8 mouse cellular contexts compared by ENCODE assay signal in genomic region chrX:13346696-13347026, GRCm38 (mm10).
DNase-seq lines count a peak whose midpoint lies in the region.

No protein-coding gene starts in this region.

- H3K4me1 ChIP-seq in limb, embryonic 10.5 days: peaks cover 30% of the 10 kb centered on the region
- peaks cover 36% of the 10 kb centered on the region for H3K4me1 ChIP-seq in midbrain, embryonic 10.5 days

- no peaks in the 10 kb centered on the region for H3K36me3 ChIP-seq in limb, embryonic 10.5 days
- H3K36me3 ChIP-seq in midbrain, embryonic 10.5 days: no peaks in the 10 kb centered on the region

- 9% methylated on average over 5 of the region's 5 CpGs for WGBS in limb, embryonic 10.5 days
- WGBS in midbrain, embryonic 10.5 days: 5% methylated on average over 5 of the region's 5 CpGs

- peak; percentile 3 to 29 for DNase-seq in adrenal gland, postnatal 36 days
- DNase-seq in adrenal gland, adult 8-10 months: no peak
- DNase-seq in ovary, postnatal 10 days (ENCODE audit: low spot score): peak; percentile 7
- no peak for DNase-seq in ovary, postnatal 36 days (ENCODE audit: low spot score)
- DNase-seq in frontal cortex, postnatal 14 days (ENCODE audit: low spot score in 2 of 2): peak; percentile 7 to 13
- no peak for DNase-seq in limb, embryonic 10.5 days (ENCODE audit: low spot score)
- DNase-seq in midbrain, embryonic 10.5 days (ENCODE audit: low spot score): no peak
- peak; percentile 69 for DNase-seq in thymus, postnatal 4 days

- no peaks in the 10 kb centered on the region for H3K9me3 ChIP-seq in limb, embryonic 10.5 days (replicated peaks)
- no peaks in the 10 kb centered on the region for H3K9me3 ChIP-seq in midbrain, embryonic 10.5 days (replicated peaks)

- peak overlapping the region; percentile 52 for H3K4me3 ChIP-seq in limb, embryonic 10.5 days
- peak overlapping the region; percentile 55 for H3K4me3 ChIP-seq in midbrain, embryonic 10.5 days

- H3K27me3 ChIP-seq in limb, embryonic 10.5 days (ENCODE audit: low read depth, poor library complexity, severe bottlenecking): peaks cover 84% of the 10 kb centered on the region
- peaks cover 83% of the 10 kb centered on the region for H3K27me3 ChIP-seq in midbrain, embryonic 10.5 days (ENCODE audit: low read depth, poor library complexity, severe bottlenecking)

- H3K27ac ChIP-seq in limb, embryonic 10.5 days: peak overlapping the region; percentile 92
- H3K27ac ChIP-seq in midbrain, embryonic 10.5 days (replicated peaks): peak overlapping the region; percentile 94

Comparison
In these comparisons a context has a peak if more than half of its experiments do, and no peak if none do; other contexts are left out.
1. DNase-seq: peak in adrenal gland, postnatal 36 days (2 of 2), ovary, postnatal 10 days (single experiment), frontal cortex, postnatal 14 days (2 of 2) and thymus, postnatal 4 days (single experiment); none in adrenal gland, adult 8-10 months (single experiment), ovary, postnatal 36 days (single experiment), limb, embryonic 10.5 days (single experiment) and midbrain, embryonic 10.5 days (single experiment).